Mouse (Mus musculus) adrenal gland (tissue): ENCODE measurements at regions not wholly inside any gene's neighbourhood (a gene's known extent, or its start where the extent isn't known, plus 50 kb on each side); places are given as distances from the start of the nearest gene placed in this dataset.
"Not testable (repeated sequence)": the region's sequence is repeated elsewhere in the genome, so short reads cannot be mapped to it uniquely, and the experiment has no call there.

Experiments used
- intact Hi-C: fragments of 180-260 bp; cut with DNase I; formaldehyde crosslinking; loops from one replicate; pipeline ENCODE4 v1.15.1; 2025

DNA sequence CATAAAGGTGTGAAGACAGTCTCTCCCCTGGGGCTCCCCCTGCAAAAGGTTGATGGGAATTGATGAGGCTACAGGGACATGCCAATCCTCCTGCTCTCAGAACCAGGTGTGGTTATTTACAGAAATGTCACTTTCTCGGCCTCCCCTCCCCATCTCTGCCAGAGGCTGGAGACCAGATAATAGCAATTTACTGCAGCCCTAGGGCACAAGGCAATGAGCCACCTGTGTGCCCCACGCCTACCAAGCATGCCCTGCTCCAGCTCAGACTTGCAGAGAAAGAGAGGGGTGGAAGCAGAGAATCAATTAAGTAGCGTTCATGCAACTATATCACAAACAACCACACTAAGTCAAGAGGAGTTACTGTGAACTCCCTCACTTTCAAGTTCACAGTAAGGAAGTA lies 75.5 kb upstream of the Galnt18 start:
- intact Hi-C loops: no loop called here

DNA sequence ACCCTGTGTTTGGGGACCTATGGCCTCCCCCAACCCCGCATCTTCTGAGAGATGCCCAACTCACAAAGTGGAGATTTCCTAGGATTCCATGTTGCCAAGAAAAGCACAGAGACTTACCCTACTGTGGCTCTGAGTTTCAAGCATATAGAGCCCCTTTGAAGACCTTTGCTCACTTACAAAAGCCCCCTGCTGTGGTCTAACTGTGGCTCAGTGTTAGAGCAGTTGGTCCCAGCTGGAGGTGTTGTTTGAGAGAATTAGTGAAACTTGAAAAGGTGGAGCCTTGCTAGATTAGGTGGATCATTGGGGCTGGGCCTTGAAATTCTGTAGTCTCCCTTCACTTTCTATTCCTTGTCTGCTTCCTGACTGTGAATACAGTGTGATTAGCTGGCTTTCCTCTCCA lies 66.6 kb upstream of the Galnt18 start:
- intact Hi-C loops: no loop called here

DNA sequence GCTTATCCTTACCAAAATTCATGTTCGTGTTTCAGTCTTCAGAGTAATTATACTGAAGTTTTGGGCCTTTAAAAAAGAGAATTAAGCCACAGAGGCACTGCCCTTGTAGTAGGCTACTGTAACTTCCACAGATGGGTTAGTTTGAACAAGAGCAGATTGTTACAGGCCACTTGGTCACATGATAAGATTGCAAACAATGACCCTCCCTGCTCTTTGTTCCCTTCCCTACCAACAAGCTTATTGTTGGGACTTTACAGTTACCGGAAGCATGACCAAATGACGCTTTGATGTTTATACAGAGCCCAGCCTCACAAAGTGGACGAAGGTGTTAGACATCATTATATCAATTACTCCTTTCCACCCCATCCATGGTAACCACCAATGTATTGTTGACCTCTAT lies 63.9 kb upstream of the Galnt18 start:
- intact Hi-C loops: no loop called here

DNA sequence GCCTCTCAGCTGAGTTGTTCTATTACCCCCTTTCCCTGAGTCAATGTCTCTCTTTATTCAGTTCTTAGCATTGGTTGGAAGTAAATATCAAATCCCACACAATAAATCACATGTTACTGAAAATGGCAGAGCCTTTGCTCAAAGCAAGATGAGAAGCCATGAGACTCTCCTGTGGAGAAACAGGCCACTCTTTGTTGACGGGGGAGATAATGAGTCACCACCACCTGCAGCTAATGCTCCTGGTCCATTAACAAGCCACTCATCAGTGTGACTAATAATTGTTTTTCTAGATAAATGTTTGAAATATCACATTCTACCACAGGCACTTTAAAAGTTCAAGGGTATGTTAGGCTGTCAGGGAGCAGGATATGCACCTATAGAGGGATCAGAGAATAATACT lies 61.0 kb upstream of the Galnt18 start:
- intact Hi-C loops: no loop called here

DNA sequence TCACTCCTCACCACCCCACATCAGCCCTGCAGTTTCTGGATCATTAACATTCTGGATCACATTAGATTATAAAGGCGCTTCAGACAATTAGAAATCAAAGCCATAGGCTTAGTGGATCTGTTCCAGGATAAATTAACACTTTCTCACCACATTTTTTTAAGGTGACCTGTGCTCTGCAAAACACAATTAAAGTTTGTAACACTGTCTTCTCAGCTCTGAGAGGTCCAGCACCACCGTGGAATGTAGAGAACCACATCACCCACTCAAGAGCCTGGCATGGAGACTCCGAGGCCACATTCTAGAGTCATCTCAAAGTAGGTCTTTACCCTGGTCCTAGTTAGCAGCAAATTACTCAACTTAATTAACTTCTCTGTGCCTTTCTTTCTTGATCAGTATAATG lies 58.4 kb upstream of the Galnt18 start:
- intact Hi-C loops: no loop called here

DNA sequence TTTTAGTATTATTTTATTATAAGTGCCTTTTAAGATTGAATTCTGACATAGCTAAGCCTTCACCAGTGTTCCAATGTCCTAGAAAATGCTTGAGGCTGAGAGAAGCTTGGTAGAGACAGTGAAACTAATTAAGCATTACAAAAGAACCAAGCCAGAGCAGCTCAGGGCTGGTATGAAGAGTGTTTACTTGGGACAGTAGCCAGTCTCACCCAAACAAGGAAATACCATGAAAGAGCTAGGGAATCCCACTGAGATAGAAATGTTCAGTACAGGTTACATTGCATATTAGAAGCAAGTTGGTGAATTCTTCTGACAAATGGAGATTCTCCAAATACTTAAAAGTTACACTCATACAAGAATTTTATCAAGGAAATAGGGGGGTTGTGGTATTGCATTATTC lies 54.6 kb upstream of the Galnt18 start:
- intact Hi-C loops: not testable (repeated sequence)

DNA sequence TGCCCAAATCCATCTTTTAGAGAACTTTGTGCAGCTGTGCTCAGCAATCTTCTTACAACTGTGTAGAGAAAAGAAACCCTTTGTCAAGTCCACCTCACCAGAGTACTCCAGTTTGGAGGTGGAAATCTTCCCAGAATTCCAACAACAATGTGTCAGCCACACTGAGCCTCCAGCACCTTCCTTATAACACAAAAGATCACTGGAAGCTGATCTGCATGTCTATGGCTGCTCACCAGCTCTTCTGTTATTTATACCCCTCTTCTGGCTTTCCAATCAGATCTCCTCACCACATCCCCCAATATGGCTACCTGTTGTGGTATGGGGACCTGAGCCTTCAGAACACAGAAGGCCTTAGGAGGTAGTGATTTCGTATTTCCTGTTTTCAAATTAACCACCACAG lies 50.2 kb upstream of the Galnt18 start:
- intact Hi-C loops: no loop called here
